Mouse (Mus musculus): ENCODE data around the gene Zc3h7b. TPM values are rescaled to one million over a fixed set of nuclear protein-coding genes. Genes with fewer than 3 reads are reported as not detected.

Zc3h7b gene
- total and polyA plus RNA-seq, 3 experiments = 18.2 to 108 (median 41.5) TPM

GRCm38 (mm10) chr15:81804172-81804571 is 59.3 kb downstream of the Zc3h7b start:
- TF ChIP-seq UBTF (IDR thresholded peaks at IDR 0.05; ENCODE audit: borderline replicate concordance, insufficient read depth, low read depth, low read length) (no peak), NELFE (IDR thresholded peaks at IDR 0.05; ENCODE audit: low read depth, low read length) (no peak), ZC3H11A (IDR thresholded peaks at IDR 0.05; ENCODE audit: low read depth, low read length) (no peak), MXI1 (IDR thresholded peaks at IDR 0.05; ENCODE audit: low read depth, low read length) (no peak), SIN3A (IDR thresholded peaks at IDR 0.05; ENCODE audit: low read length) (no peak), ETS1 (IDR thresholded peaks at IDR 0.05; ENCODE audit: low read depth, low read length) (no peak), POLR2AphosphoS5 (IDR thresholded peaks at IDR 0.05; ENCODE audit: borderline replicate concordance, low read depth, low read length) (no peak), MAZ (IDR thresholded peaks at IDR 0.05; ENCODE audit: low read depth, low read length) (no peak), MAFK (IDR thresholded peaks at IDR 0.05; ENCODE audit: borderline replicate concordance, low read depth, low read length) (no peak), SMC3 (IDR thresholded peaks at IDR 0.05; ENCODE audit: low read depth, low read length) (no peak), MEF2A (IDR thresholded peaks at IDR 0.05; ENCODE audit: extremely low read depth, insufficient replicate concordance, low read depth, low read length, poor library complexity, severe bottlenecking) (no peak), RAD21 (IDR thresholded peaks at IDR 0.05; ENCODE audit: low read depth, low read length) (no peak), CTCF (IDR thresholded peaks at IDR 0.05 in 2 of 3, conservative IDR thresholded peaks at IDR 0.05 in 1 of 3; ENCODE audit: control insufficient read depth in 1 of 3, insufficient read depth in 1 of 3, low read depth in 2 of 3, low read length in 3 of 3, poor library complexity in 1 of 3, severe bottlenecking in 1 of 3) (no peak), ZNF384 (IDR thresholded peaks at IDR 0.05; ENCODE audit: low read depth, low read length) (no peak), GATA1 (IDR thresholded peaks at IDR 0.05; ENCODE audit: low read depth, low read length) (no peak), CHD2 (IDR thresholded peaks at IDR 0.05; ENCODE audit: low read length) (no peak), HCFC1 (IDR thresholded peaks at IDR 0.05; ENCODE audit: low read depth, low read length) (no peak)
- no peak overlapping the region for H3K4me3 ChIP-seq (ENCODE audit: control insufficient read depth in 1 of 2, insufficient read depth in 1 of 2, low read depth in 2 of 2, low read length in 2 of 2)
- H3K27me3 ChIP-seq (ENCODE audit: control insufficient read depth in 1 of 2, insufficient read depth in 2 of 2, low read length in 2 of 2) = no peaks in the 10 kb centered on the region
- peaks cover 0 to 14% of the 10 kb centered on the region in 2 experiments; a peak in 2 of 4 replicates for H3K36me3 ChIP-seq (ENCODE audit: control insufficient read depth in 1 of 2, insufficient read depth in 2 of 2, low read length in 2 of 2)
- H3K9me3 ChIP-seq (replicated peaks; ENCODE audit: insufficient read depth, low read length) = no peaks in the 10 kb centered on the region
- H3K27ac ChIP-seq (ENCODE audit: control insufficient read depth, low read depth, low read length) = no peak overlapping the region
- no peaks in the 10 kb centered on the region; the same call in 1 of the 2 replicates for H3K79me2 ChIP-seq (ENCODE audit: control insufficient read depth, insufficient read depth, low read length, poor library complexity)
- H3K9ac ChIP-seq (ENCODE audit: control insufficient read depth, low read depth, low read length, poor library complexity, severe bottlenecking) = no peak overlapping the region
- no peak for DNase-seq (ENCODE audit: low read depth, low spot score)
- H3K4me1 ChIP-seq (ENCODE audit: control insufficient read depth in 1 of 2, insufficient read depth in 2 of 2, low read length in 2 of 2) = peaks cover 6 to 21% of the 10 kb centered on the region in 2 experiments

GRCm38 (mm10) chr15:81804883-81805282 is 60.0 kb downstream of the Zc3h7b start:
- TF ChIP-seq ZMIZ1 (IDR thresholded peaks at IDR 0.05; ENCODE audit: low read depth, low read length) (no peak), TBP (IDR thresholded peaks at IDR 0.05; ENCODE audit: low read depth, low read length) (no peak), CHD2 (IDR thresholded peaks at IDR 0.05; ENCODE audit: low read length) (no peak), SIN3A (IDR thresholded peaks at IDR 0.05; ENCODE audit: low read length) (no peak), JUND (IDR thresholded peaks at IDR 0.05; ENCODE audit: low read depth, low read length) (no peak), RCOR1 (IDR thresholded peaks at IDR 0.05; ENCODE audit: low read depth, low read length) (no peak), ZNF384 (IDR thresholded peaks at IDR 0.05; ENCODE audit: low read depth, low read length) (no peak)
- Histone ChIP-seq H3K27me3 (ENCODE audit: control insufficient read depth in 1 of 2, insufficient read depth in 2 of 2, low read length in 2 of 2) (no peaks in the 10 kb centered on the region), H3K27ac (ENCODE audit: control insufficient read depth, low read depth, low read length) (no peak overlapping the region), H3K9me3 (replicated peaks; ENCODE audit: insufficient read depth, low read length) (no peaks in the 10 kb centered on the region), H3K79me2 (ENCODE audit: control insufficient read depth, insufficient read depth, low read length, poor library complexity) (no peaks in the 10 kb centered on the region; the same call in 1 of the 2 replicates), H3K4me3 (ENCODE audit: control insufficient read depth in 1 of 2, insufficient read depth in 1 of 2, low read depth in 2 of 2, low read length in 2 of 2) (no peak overlapping the region), H3K36me3 (ENCODE audit: control insufficient read depth in 1 of 2, insufficient read depth in 2 of 2, low read length in 2 of 2) (peaks cover 0 to 18% of the 10 kb centered on the region in 2 experiments; a peak in 2 of 4 replicates), H3K9ac (ENCODE audit: control insufficient read depth, low read depth, low read length, poor library complexity, severe bottlenecking) (no peak overlapping the region), H3K4me1 (ENCODE audit: control insufficient read depth in 1 of 2, insufficient read depth in 2 of 2, low read length in 2 of 2) (peaks cover 6 to 21% of the 10 kb centered on the region in 2 experiments)
- no peak for DNase-seq (ENCODE audit: low read depth, low spot score)
